Mouse (Mus musculus) embryonic fibroblast, embryonic 13.5 days (primary cell): ENCODE results near the gene Lrp5. TPM values are rescaled to one million over a fixed set of nuclear protein-coding genes. Genes with fewer than 3 reads are reported as not detected.

ENCODE experiments used
- H3K27ac ChIP-seq: 2 replicates; pipeline ENCODE4 v1.5.1; 2012; ENCODE audit warnings: low read length, control low read depth, inconsistent platforms; ENCODE audit not compliant: insufficient read depth
- H3K4me1 ChIP-seq: 2 replicates; pipeline ENCODE4 v1.6.1; 2011; ENCODE audit warnings: low read length; ENCODE audit not compliant: control insufficient read depth, insufficient read depth
- H3K4me3 ChIP-seq: 2 replicates; pipeline ENCODE4 v1.5.1; 2011; ENCODE audit warnings: mild to moderate bottlenecking, control low read depth, low read length; ENCODE audit not compliant: insufficient read depth
- CTCF ChIP-seq: IDR thresholded peaks from 2 replicates; pipeline ENCODE4 v1.5.1; 2011; ENCODE audit warnings: mild to moderate bottlenecking, control low read depth, low read length, moderate library complexity, borderline replicate concordance; ENCODE audit not compliant: insufficient read depth
- POLR2A ChIP-seq: IDR thresholded peaks from 2 replicates; pipeline ENCODE4 v1.6.1; 2011; ENCODE audit warnings: low read depth, mild to moderate bottlenecking, control low read depth, low read length, moderate library complexity
- polyA plus RNA-seq: library from polyadenylated mRNA; stranded (reverse); fragments of >200 nt; gene quantifications from 2 replicates; pipeline ENCODE4 v1.2.4, GENCODE M21; 2011; ENCODE audit warnings: low read depth; ENCODE audit not compliant: missing spikeins, insufficient read length

Lrp5 gene
- polyA plus RNA-seq, 1 experiment: 32.7 TPM

DNA sequence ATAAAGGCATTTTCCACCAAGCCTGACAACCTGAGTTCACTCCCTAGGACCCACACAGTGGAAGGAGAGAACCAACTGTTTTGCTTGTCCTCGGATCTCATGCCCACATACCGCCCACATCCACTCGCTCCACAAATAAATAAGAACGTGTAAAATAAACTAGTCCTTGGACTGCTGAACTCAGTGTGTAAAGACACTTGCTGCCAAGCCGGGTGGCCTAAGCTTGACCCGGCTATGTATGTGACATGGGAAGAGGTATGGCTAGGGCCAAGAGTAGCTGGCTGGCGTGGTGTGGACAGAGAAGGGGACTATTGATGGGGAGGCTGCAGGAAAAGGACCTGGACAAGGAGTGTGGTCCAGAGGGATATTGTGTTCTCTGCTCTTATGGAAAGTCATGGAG, 11.7 kb upstream of the Lrp5 start:
- Histone ChIP-seq H3K27ac (no peak overlapping the region), H3K4me1 (peaks cover 6% of the 10 kb centered on the region), H3K4me3 (no peak overlapping the region)
- TF ChIP-seq POLR2A: no peak
- no peak for TF ChIP-seq CTCF

DNA sequence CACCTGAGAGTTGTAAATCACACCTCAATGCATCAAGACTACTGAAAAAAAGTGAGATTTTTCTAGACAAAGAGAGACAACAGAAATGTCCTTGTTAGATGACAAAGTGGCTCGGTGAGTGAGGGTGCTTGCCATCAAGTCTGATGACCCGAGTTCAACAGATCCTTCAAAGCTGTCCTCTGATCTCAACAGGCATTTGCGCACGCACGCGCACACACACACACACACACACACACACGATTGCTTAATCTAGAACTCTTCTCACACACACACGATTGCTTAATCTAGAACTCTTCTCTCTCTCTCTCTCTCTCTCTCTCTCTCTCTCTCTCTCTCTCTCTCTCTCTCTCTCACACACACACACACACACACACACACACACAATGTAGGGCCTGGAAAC, 9.6 kb upstream of the Lrp5 start:
- H3K27ac ChIP-seq: no peak overlapping the region
- no peak overlapping the region for H3K4me3 ChIP-seq
- TF ChIP-seq CTCF (no peak), POLR2A (no peak)
- H3K4me1 ChIP-seq: peaks cover 8% of the 10 kb centered on the region

DNA sequence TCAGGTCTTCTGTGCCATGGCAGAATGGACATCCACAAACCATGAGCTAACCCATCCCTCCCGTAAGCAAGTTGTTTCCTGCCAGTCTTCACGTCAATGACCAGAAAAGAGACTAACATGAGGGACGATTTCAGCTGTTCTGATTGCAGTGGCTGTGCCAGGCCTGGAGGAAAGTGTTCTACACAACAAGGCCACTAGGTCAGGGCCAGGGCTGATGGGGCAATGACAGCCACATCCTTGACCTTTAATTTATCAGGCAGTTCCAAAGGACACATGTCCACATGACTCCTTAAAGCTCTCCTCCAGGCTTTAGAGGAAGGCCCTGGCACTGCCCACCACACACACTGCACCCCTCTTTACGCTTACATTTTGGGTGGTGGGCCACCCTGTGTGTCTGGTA, 9.1 kb upstream of the Lrp5 start:
- no peak for TF ChIP-seq CTCF
- TF ChIP-seq POLR2A: no peak
- Histone ChIP-seq H3K27ac (no peak overlapping the region), H3K4me1 (peaks cover 8% of the 10 kb centered on the region), H3K4me3 (no peak overlapping the region)

DNA sequence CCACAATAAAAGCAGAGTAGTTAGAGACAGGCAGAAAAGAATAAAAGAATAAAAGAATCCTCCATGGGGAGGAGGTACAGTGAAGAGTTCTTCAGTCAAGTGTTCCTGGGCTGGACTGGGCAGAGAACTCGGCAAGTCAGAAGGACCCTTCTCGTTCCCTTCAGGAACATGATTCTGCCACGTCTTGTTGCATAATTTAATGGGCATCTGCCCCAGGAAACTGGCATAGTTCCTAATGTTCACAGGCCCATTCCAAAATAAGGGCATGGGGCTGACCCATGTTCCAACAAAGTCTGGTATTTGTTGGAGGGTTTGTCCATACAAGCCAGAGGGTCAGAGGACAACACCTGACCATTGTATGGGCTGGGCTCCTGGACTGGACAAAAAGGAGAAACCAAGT, 8.6 kb upstream of the Lrp5 start:
- H3K4me3 ChIP-seq: no peak overlapping the region
- peaks cover 8% of the 10 kb centered on the region for H3K4me1 ChIP-seq
- TF ChIP-seq POLR2A (no peak), CTCF (no peak)
- H3K27ac ChIP-seq: no peak overlapping the region

- TF ChIP-seq POLR2A (no peak), CTCF (no peak)
- Histone ChIP-seq H3K4me3 (no peak overlapping the region), H3K4me1 (peaks cover 8% of the 10 kb centered on the region), H3K27ac (no peak overlapping the region)
Measured at GRCm38 (mm10) chr19:3694476-3694875, 8.1 kb upstream of the Lrp5 start.

DNA sequence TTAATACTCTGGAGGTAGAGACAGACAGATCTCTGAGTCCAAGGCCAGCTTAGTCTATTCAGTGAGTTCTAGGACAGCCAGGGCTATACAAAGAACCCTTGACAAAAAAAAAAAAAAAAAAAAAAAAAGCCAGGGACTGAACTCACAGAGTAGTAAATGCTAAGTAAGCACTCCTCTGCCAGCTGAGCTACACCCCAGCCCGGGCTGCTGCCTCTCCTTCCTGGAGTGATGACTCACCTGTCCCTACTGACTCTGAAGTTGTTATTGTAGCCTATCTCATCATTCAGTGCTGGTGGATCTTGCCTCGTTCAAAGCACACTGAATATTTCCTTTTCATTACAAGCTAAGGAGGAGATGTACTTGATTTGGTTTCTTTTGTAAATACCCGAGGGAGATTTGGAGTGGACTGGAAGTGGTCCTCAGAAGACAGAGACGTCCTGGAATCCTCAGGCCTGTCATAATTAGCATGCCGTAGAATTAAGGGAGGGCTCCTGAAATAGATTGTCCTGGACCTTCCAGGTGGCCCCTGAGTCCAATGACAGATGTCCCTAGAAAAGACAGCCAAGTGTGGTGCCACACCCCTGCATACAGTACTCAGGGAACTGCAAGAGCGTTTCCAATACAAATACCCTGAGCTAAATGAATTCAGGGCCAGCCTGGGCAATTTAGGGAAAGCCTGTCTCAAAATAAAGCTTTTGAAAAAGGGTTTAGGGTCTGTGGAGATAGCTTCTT, 6.2 kb upstream of the Lrp5 start:
- H3K4me1 ChIP-seq: peaks cover 8% of the 10 kb centered on the region
- TF ChIP-seq POLR2A (no peak), CTCF (no peak)
- no peak overlapping the region for H3K27ac ChIP-seq
- no peak overlapping the region for H3K4me3 ChIP-seq

DNA sequence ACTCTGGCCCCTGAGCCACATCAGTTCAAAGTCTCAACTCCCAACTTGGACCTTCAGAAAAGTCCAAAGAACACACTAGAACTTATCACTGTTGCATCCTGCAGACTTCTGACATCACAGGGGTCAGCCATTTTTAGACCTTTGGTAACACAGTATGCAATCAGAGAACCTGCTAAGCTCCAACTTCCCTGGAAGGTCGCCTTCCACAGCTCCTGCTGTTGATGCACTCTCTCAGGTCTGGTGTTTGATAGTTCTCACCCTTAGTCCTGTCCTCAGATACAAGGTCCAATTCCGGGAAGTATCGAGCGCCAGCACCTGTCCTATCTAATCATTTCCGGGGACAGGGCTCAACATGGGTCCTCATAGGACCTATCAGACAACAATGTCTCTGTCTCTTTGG, 5.0 kb upstream of the Lrp5 start:
- Histone ChIP-seq H3K27ac (no peak overlapping the region), H3K4me3 (no peak overlapping the region), H3K4me1 (peaks cover 8% of the 10 kb centered on the region)
- TF ChIP-seq CTCF: no peak
- no peak for TF ChIP-seq POLR2A

DNA sequence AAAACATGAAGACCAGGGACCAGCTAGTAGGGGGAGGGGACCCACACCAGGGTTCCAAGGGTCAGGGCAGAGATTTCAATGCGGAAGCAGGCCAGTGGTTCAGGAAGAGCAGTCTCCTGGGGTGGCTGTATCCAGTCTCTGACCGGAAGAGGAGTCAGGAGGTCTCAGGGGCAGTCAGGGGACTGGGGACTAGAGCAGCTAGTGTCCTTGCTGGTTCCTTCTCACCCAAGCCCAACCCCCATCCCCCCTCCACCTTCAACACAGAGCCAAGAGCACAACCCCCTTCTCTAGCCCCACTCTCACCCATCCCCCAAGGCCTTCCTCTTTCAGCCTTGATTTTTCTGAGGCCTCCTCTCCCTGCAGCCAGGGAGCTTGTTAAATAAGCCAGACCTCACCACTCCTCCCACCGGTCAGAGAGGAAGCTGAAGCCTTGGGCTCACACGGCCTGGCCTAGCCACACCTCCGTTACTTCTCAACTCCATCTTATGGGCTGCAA, 1.4 kb upstream of the Lrp5 start:
- TF ChIP-seq CTCF (no peak), POLR2A (no peak)
- H3K27ac ChIP-seq: no peak overlapping the region
- H3K4me1 ChIP-seq: peaks cover 3% of the 10 kb centered on the region
- no peak overlapping the region for H3K4me3 ChIP-seq

DNA sequence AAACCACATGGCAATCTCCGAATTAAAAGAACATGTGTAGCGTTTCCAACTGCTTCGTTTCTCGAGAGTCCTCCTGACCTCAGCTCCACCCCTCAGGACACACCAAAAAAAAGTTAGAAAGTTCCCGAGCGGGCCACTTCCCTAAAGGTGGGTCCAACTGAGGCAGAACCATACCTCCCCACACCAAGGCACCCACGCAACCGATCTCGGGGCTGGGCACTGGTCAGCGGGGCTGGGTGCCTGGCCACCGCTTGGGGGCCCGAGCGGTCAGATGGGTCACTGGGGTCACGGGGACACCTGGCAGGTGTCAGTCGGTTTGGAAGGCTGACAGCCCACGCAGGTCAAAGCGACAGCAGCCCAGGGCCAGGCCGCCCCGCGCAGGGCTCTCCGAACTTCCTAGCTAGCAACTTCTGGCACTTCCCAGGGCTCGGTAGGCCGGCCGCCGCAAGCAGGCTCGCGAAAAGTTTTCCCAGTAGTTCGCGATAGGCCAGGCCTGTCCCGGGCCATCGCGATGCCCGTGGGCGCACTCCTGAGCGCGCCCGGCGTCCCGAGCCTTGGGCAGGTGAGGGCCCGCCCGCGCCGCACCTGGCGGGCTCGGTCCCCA, 651 bp downstream of the Lrp5 start:
- peak overlapping the region; percentile 9; the same call in 1 of the 2 replicates for H3K27ac ChIP-seq
- TF ChIP-seq CTCF (no peak), POLR2A (no peak)
- no peaks in the 10 kb centered on the region; the same call in 1 of the 2 replicates for H3K4me1 ChIP-seq
- peak overlapping the region; percentile 73 for H3K4me3 ChIP-seq

GRCm38 (mm10) chr19:3684957-3685580, 1.3 kb downstream of the Lrp5 start:
- Histone ChIP-seq H3K27ac (peak overlapping the region; percentile 9; the same call in 1 of the 2 replicates), H3K4me1 (no peaks in the 10 kb centered on the region; the same call in 1 of the 2 replicates), H3K4me3 (peak overlapping the region; percentile 73)
- TF ChIP-seq POLR2A (no peak), CTCF (no peak)

- Histone ChIP-seq H3K27ac (no peak overlapping the region), H3K4me3 (peak overlapping the region; percentile 73; the same call in 1 of the 2 replicates), H3K4me1 (no peaks in the 10 kb centered on the region; the same call in 1 of the 2 replicates)
- TF ChIP-seq POLR2A: no peak
- no peak for TF ChIP-seq CTCF
Measured at GRCm38 (mm10) chr19:3684414-3684813, 1.9 kb downstream of the Lrp5 start.
